Mouse (Mus musculus) natural killer cell, adult 2 months (primary cell): Measurements from ENCODE around the gene Uba2.
"Not testable (repeated sequence)": the region's sequence is repeated elsewhere in the genome, so short reads cannot be mapped to it uniquely, and the experiment has no call there.

Experiments
- DNase-seq, 2 experiments: peaks; one replicate each; pipeline ENCODE4 v3.0.0; 2022; ENCODE audit warnings: low spot score in 2 of 2

Gene Uba2

DNA sequence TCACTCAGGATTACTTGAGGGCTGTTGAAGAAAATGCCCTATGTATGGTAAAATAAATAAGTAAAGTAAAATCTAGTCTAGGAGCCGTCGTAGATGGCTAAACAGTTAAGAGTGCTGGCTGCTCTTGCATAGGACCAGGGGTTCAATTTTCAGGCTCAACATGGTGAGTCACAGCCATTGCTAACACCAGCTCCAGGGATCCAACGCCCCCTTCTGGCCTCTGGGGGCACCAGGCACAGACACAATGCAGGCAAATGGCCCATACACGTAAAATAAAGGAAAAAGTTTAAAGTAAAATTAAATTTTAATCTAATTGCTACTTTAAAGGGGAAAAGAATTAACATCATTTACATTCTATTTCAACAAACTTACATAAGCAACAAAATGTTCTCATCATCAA lies 2.5 kb downstream of the Uba2 start:
- peak; percentile 21 to 57 for DNase-seq

DNA sequence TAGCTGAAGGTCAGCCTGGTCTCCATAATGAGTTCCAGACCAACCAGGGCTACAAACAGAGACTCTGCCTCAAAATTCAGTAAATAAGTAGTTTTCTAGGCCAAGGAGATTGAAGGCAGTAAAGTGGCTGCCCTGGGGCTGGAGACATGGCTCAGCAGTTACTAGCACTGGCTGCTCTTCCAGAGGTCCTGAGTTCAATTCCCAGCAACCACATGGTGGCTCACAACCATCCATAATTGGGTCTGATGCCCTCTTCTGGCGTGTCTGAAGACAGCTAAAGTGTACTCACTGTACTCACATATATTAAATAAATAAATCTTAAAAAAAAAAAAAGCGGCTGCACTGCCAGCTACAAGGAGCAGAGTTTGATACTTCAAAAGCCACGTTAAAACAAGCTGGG lies 3.4 kb downstream of the Uba2 start:
- no peak for DNase-seq

DNA sequence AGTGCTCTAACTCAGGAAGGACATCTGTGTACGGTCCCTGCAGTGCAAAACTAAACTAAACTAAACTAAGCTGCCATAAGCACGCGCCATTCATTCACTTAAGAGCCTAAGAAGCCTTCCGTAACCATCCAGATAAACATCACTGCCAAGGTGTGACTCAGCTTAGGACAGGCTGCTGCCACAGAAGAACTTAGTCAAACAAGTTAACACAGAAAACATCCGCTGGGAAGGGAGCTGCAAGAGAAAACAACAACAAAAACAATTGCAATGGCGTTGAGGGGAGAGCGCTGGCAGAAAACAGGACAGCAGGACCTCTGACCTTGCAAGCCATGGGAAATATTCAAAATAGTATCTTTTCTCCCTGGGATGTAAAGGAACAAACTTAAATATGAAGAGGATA lies 4.7 kb downstream of the Uba2 start:
- no peak for DNase-seq

- DNase-seq = no peak
Measured at GRCm38 (mm10) chr7:34159167-34159566, 10.2 kb downstream of the Uba2 start.

DNA sequence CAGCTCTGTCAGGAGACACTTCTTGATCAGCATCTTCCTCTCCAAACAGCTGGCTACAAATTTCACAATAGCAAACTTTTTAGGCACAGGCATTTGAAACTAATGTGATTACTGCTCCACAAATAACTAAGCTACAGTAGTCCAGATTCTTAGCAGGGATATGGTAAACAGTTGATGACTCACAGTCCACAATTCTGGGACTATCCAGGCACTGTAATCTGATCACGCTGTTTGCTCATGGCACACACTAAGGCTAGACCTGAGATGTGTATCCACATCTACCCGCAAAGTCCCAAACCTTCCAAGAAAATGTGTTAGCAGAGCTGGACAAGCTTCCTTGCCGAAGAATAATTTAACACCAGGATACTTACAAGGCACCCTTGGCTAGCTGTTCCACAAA lies 11.4 kb downstream of the Uba2 start:
- DNase-seq = no peak

DNA sequence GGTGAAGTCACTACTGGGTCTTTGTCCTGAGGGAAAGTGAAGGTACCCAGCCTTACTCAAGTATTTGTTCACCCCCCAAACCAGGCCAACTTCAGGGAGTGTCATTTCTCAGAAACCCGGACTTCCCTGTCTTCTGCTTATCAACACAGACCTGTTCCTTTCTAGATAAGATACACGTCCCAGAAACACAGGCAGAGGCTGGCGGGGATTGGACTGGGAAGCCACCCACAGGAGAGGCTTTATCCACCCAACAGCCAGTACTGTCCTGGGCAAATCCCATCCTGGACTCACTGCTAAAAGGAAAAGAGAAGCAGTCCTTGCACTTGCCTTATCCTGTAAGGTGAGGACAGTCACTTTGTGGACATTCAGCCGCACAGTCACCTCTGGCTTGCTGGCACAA lies 22.2 kb downstream of the Uba2 start:
- no peak for DNase-seq

GRCm38 (mm10) chr7:34141123-34141522 lies 28.3 kb downstream of the Uba2 start:
- DNase-seq = no peak

GRCm38 (mm10) chr7:34139493-34139892 lies 29.9 kb downstream of the Uba2 start:
- no peak for DNase-seq

DNA sequence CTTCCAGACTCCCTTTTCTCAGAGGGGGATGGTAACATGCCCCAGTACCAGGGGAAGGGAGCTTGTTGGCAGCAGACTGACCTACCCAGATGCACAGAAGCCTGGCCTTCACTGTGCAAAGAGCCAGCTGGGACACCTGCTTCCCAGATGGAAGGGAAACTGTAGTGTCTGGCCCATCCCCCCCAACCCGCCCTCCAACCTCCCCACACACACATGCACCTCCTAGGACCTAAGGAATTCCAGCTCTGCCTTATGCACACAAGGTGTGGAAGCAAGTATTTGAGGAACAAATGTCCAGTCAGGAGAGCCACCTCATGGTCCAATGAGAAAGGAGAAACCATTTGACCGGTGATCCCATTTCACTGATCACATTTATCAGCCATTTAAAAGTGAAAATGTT lies 35.1 kb downstream of the Uba2 start:
- no peak for DNase-seq

DNA sequence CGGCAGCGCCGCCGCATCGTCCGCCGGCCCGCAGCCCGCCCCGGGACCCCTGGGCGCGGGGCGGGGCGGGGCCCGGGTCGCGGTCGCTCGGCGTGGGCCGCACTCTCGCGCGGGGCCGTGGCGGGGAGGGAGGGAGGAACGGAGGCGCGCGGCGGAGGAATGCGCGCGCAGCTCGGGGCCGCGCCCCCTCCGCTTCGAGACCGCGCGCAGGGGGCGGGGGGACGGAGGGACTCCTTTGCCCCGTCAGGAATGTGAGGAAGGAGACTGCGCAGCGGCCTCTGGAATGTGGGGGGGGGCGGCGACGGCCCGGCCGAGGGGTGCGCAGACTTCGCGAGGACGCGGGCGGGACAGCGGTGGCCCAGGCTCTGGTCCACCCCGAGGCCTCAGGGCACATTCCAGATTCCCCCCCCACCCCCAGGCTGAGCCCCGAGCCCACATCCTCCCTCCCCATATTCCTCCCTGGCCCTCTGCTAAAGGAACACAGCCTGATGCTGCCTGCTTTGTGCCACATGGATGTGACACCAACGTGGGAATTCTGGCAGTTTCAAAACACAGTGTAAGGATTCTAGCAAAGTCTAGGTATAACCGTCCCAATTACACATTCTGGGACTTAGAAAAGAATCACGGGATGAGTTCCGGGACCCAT lies 36.2 kb downstream of the Uba2 start, which contains the start of gene Wtip:
Wtip (minus strand) TSS at position 152 of the 646 bp plus-strand sequence.
- DNase-seq = no peak

- no peak for DNase-seq
Measured at GRCm38 (mm10) chr7:34132355-34133079, 36.9 kb downstream of the Uba2 start.

- no peak for DNase-seq
Measured at GRCm38 (mm10) chr7:34131959-34132354, 37.4 kb downstream of the Uba2 start.

GRCm38 (mm10) chr7:34131118-34131517 lies 38.3 kb downstream of the Uba2 start:
- no peak for DNase-seq

GRCm38 (mm10) chr7:34126291-34126690 lies 43.1 kb downstream of the Uba2 start:
- no peak for DNase-seq

- DNase-seq = no peak
Measured at GRCm38 (mm10) chr7:34125346-34125745, 44.1 kb downstream of the Uba2 start.

DNA sequence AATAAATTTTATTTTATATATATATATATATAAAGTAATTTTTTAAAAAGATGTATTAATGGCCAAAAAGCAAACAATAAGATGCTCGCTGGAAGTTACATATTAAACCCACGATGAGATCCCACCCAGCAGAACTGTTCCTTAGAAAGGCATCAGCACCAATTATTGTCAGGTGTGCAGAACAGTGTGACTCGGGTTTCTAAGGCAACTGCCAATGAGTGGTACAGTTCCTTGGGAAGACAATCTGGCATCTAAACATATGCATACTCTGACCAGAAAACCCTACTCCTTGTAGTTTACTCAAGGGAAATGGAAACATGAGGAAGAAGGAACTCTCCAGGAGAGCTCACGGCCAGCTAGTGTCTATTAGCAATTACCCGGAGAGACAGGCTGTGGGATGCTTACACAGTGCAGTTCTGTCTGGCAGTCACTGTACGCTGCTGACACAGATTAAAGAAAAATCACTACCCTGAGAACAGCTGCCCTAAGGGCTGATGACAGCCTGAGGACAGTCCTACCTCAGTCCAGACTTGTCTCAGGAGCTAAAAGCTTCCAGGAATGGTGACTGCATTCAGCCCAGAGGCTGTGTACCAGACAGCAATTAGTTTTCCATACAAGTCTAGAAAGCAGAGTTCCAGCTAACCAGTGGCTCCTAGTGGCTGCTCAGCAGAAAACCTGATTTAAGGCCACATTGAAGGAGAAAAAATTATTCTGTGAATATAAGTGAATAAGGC lies 46.2 kb downstream of the Uba2 start:
- no peak for DNase-seq

DNA sequence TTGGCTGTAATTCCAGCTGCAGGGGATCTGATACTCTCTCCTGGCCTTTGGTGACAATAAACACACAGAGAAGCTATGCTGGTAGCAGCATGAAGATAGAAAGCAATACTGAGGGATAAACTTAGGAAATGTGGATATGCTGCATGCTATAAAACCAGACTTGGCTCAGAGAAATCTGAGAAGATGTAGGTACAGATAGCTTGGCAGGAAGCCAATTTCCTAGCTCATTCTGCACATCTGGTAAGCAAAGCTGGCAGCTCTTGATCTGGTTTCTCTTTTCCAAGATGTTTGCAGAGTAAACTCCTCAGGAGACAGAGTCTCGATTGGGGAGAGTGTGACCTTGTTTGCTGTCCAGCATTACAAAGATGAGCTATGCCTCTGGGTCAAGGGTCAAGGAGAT lies 48.8 kb downstream of the Uba2 start:
- DNase-seq = not testable (repeated sequence)

DNA sequence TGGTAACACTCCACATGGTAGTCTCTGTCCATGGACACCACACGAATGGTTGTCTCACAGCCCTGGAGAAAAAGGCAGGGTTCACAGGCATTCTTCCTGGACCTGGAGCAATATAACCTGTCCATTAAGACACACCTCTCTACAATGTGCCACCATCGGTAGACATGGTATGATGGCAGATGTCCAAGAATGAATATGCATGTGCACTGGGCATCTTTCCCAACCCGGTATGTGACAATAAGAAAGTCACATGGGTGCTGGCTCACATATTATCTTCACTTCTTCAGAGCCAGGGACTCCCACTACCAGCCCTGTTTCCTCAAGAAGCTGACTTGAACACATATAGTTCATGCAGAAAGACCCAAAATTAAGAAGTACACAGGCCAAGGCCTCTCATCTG lies 52.8 kb downstream of the Uba2 start:
- no peak for DNase-seq

DNA sequence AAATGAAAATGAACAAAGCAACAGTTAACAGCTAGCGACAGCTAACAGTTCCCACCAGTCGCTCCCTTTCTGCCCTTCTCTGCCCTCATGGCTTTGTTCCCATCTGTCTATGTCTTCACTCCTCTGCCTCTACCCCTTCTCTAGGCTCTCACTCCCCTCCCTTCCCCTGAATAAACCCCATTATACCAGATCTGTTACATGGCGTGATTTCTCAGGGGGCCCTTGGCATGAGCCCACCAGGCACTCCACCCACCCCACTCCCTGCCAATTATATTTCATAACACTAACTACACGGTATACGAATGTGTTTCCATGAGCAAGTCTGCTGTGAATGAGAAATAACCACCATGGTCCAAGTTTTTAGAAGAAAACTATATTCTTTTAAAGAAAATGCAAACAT lies 60.2 kb downstream of the Uba2 start:
- DNase-seq = no peak

- DNase-seq = no peak
Measured at GRCm38 (mm10) chr7:34101276-34101675, 68.1 kb downstream of the Uba2 start.

DNA sequence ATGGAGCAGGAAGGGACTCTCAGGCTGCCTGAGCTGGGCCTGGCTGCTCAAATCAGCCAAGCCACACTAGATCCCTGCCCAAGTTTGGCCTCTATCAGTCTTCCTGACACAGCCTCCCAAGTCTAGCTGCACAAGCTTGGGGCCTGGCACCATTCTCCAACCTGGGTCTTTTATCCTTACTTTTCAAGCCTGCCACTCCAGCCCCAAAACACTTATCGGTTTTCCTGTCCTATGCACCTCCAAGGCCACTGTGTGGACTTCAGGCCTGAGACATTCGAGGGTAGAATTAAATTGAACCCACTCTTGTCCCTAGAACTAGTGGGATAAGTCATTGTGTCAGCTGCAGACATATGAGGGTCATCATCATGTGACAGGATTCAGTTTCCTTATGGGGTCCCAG lies 69.4 kb downstream of the Uba2 start:
- no peak for DNase-seq

GRCm38 (mm10) chr7:34094911-34095481 lies 74.4 kb downstream of the Uba2 start, which contains the start of gene Scgb1b30:
Gene Scgb1b30, plus strand, starts transcription at chr7:34095431.
- no peak for DNase-seq
